In the genomic region with DNA sequence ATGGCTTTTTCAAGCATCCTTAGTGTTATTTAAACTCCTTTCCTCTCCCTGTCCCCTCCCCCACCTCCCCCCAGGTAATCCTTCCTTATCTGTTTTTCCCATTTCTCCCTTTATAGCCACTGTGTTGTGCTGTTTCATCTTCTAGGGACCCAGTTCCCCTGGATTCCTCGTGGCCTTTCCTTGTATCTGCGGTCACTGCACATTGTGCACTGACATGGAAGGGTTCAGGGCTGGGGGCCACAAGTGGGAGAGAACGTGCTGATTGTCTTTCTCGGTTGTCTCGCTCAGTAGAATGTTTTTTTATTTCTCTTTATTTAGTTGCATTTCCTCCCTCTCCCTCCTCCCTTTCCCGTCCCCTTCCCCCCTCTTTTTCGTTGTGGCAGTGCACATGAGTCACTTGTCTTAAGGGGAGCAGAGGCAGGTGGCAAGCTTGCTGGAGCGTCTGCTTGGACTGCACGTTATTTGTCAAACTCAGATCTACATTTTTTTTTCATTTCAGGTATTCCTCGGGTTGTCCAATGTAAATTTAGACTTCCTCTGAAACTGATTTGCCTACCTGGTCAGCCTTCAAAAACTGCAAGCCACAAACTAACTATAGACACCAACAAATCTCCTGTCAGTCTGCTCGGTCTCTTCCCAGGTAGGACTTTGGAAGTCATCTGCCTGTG, we compare ENCODE assay signal across 22 mouse cellular contexts.
DNase-seq lines count a peak whose midpoint lies in the region; ATAC-seq and TF ChIP-seq lines count a peak whose summit lies in the region.
"Had no signal": no experiment of that assay in that cellular context is flagged by ENCODE, and none has a peak within 500 bp of the region (broad histone marks: within the 10 kb centered on the region; RNA-seq: fewer than 3 reads in every experiment).

No protein-coding gene starts in this region.

- no peak for TF ChIP-seq CTCF in CH12.LX (conservative IDR thresholded peaks at IDR 0.05 in 1 of 2, IDR thresholded peaks at IDR 0.05 in 1 of 2; ENCODE audit: low read depth in 2 of 2, low read length in 2 of 2)

- WGBS in heart, embryonic 10.5 days: 72% methylated on average over 11 of the region's 11 CpGs

- no peak overlapping the region for H3K27ac ChIP-seq in CH12.LX (ENCODE audit: insufficient read depth, low read depth)
- H3K27ac ChIP-seq in heart, embryonic 10.5 days: no peak overlapping the region
- H3K27ac ChIP-seq: embryonic facial prominence, embryonic 12.5 days; forebrain, embryonic 15.5 days; heart, embryonic 15.5 days; hindbrain, embryonic 10.5 days; hindbrain, embryonic 14.5 days had no signal

- peak; percentile 12 to 34 for DNase-seq in spleen, postnatal 36 days (ENCODE audit: low spot score in 2 of 2)
- no peak for DNase-seq in spleen, adult 18-20 months
- DNase-seq in CH12.LX (ENCODE audit: extremely low read depth): peak; percentile 54
- peak; percentile 50 for DNase-seq in naive thymus-derived CD4-positive, alpha-beta T cell, adult 2 months (ENCODE audit: low read depth)
- peak; percentile 39 for DNase-seq in splenic B cell, adult 2 months (ENCODE audit: low read depth, low spot score)
- DNase-seq in heart, embryonic 10.5 days (ENCODE audit: low spot score): no peak
- DNase-seq: adrenal gland, adult 2 months; adrenal gland, postnatal 25 days; cerebellum, adult 2 months; cerebellum, postnatal 14 days; embryo, embryonic 11 days; gastrocnemius, postnatal 14 days; heart, postnatal 14 days had no signal

- in situ Hi-C loops in CH12.LX (cut with MboI; ENCODE audit: low pct_ligation_motif_present, low pct_unique_long_range_greater_than_20kb, low sequenced_read_pairs): no loop called here

- H3K4me2 ChIP-seq in CH12.LX (ENCODE audit: insufficient read depth, low read depth, poor library complexity, severe bottlenecking): peak overlapping the region; percentile 41
- H3K4me2 ChIP-seq: embryonic facial prominence, embryonic 12.5 days; forebrain, embryonic 15.5 days; heart, embryonic 15.5 days; hindbrain, embryonic 14.5 days had no signal

- H3K9me3 ChIP-seq in CH12.LX (replicated peaks; ENCODE audit: low read length): no peaks in the 10 kb centered on the region
- H3K9me3 ChIP-seq in heart, embryonic 10.5 days: no peaks in the 10 kb centered on the region
- H3K9me3 ChIP-seq: embryonic facial prominence, embryonic 12.5 days; forebrain, embryonic 15.5 days; heart, embryonic 15.5 days; hindbrain, embryonic 10.5 days had no signal

- TF ChIP-seq POLR2A in CH12.LX (IDR thresholded peaks at IDR 0.05; ENCODE audit: low read depth, low read length): no peak

- dilution Hi-C loops in CH12.LX (cut with MboI; ENCODE audit: extremely low pct_ligation_motif_present, extremely low pct_unique_long_range_greater_than_20kb, low sequenced_read_pairs): no loop called here

- no peak for ATAC-seq in inflammation-experienced regulatory T-cells, adult 6 months
- ATAC-seq in frontal cortex, adult (ENCODE audit: low TSS enrichment): no peak
- ATAC-seq: forebrain, embryonic 15.5 days; intestine, embryonic 16.5 days; Patski had no signal

- TF ChIP-seq RAD21 in CH12.LX (IDR thresholded peaks at IDR 0.05; ENCODE audit: low read depth, low read length): no peak

- no peak overlapping the region for H3K4me3 ChIP-seq in CH12.LX (replicated peaks in 1 of 3; ENCODE audit: low read depth in 2 of 3, low read length in 2 of 3, poor library complexity in 1 of 3)
- H3K4me3 ChIP-seq in heart, embryonic 10.5 days: no peak overlapping the region
- H3K4me3 ChIP-seq: embryonic facial prominence, embryonic 12.5 days; forebrain, embryonic 15.5 days; heart, embryonic 15.5 days; hindbrain, embryonic 10.5 days had no signal

- H3K36me3 ChIP-seq in CH12.LX (replicated peaks in 1 of 2; ENCODE audit: control insufficient read depth in 1 of 2, insufficient read depth in 1 of 2, low read length in 1 of 2): no peaks in the 10 kb centered on the region
- no peaks in the 10 kb centered on the region for H3K36me3 ChIP-seq in splenic B cell, adult 2 months (ENCODE audit: control insufficient read depth, insufficient read depth, low read length, poor library complexity, severe bottlenecking)
- no peaks in the 10 kb centered on the region for H3K36me3 ChIP-seq in heart, embryonic 10.5 days
- H3K36me3 ChIP-seq: embryonic facial prominence, embryonic 12.5 days; forebrain, embryonic 15.5 days; heart, embryonic 15.5 days had no signal

- no peaks in the 10 kb centered on the region for H3K27me3 ChIP-seq in CH12.LX (replicated peaks)
- no peaks in the 10 kb centered on the region for H3K27me3 ChIP-seq in splenic B cell, adult 2 months (ENCODE audit: control insufficient read depth, insufficient read depth, low read length, poor library complexity, severe bottlenecking)
- H3K27me3 ChIP-seq in heart, embryonic 10.5 days (ENCODE audit: insufficient read depth, poor library complexity, severe bottlenecking): no peaks in the 10 kb centered on the region
- H3K27me3 ChIP-seq: embryonic facial prominence, embryonic 12.5 days; forebrain, embryonic 15.5 days; heart, embryonic 15.5 days; Patski had no signal

- no peaks in the 10 kb centered on the region for H3K79me2 ChIP-seq in CH12.LX (replicated peaks; ENCODE audit: control insufficient read depth, extremely low read depth, insufficient read depth, poor library complexity, severe bottlenecking)

- H3K9ac ChIP-seq in CH12.LX (ENCODE audit: insufficient read depth, low read depth): no peak overlapping the region
- H3K9ac ChIP-seq: embryonic facial prominence, embryonic 12.5 days; forebrain, embryonic 15.5 days; heart, embryonic 15.5 days; hindbrain, embryonic 14.5 days had no signal

- H3K4me1 ChIP-seq in CH12.LX (ENCODE audit: control insufficient read depth in 1 of 2, insufficient read depth in 2 of 2): peaks cover 7 to 31% of the 10 kb centered on the region in 2 experiments; a peak in 3 of 4 replicates
- H3K4me1 ChIP-seq in heart, embryonic 10.5 days: no peaks in the 10 kb centered on the region
- H3K4me1 ChIP-seq: embryonic facial prominence, embryonic 12.5 days; forebrain, embryonic 15.5 days; heart, embryonic 15.5 days; hindbrain, embryonic 10.5 days had no signal

- TF ChIP-seq EP300 in CH12.LX (IDR thresholded peaks at IDR 0.05; ENCODE audit: low read length): peak; percentile 63

TF ChIP-seq in CH12.LX, 34 proteins besides CTCF, POLR2A, EP300 and RAD21:
- TF ChIP-seq IRF4 (IDR thresholded peaks at IDR 0.05; ENCODE audit: low read depth, low read length) (peak; percentile 66), JUND (conservative IDR thresholded peaks at IDR 0.05; ENCODE audit: low read depth, low read length) (no peak; the same call in 1 of the 2 replicates), KAT2A (IDR thresholded peaks at IDR 0.05; ENCODE audit: insufficient replicate concordance, low read length) (no peak), USF2 (conservative IDR thresholded peaks at IDR 0.05; ENCODE audit: low read depth, low read length) (no peak), MAFK (IDR thresholded peaks at IDR 0.05; ENCODE audit: insufficient replicate concordance, low read length) (0 out of 2 replicates have a peak, but pooled peaks have one; percentile 15), ZNF384 (IDR thresholded peaks at IDR 0.05; ENCODE audit: low read depth, low read length) (peak; percentile 91), TCF12 (IDR thresholded peaks at IDR 0.05; ENCODE audit: low read depth, low read length) (peak; percentile 70; the same call in 1 of the 2 replicates), NRF1 (IDR thresholded peaks at IDR 0.05; ENCODE audit: low read depth, low read length) (no peak), CHD2 (IDR thresholded peaks at IDR 0.05; ENCODE audit: low read length) (peak; percentile 75), MAZ (IDR thresholded peaks at IDR 0.05; ENCODE audit: low read depth, low read length) (0 out of 2 replicates have a peak, but pooled peaks have one; percentile 60), GABPA (IDR thresholded peaks at IDR 0.05; ENCODE audit: insufficient replicate concordance, low read depth, low read length) (no peak), CHD1 (IDR thresholded peaks at IDR 0.05; ENCODE audit: low read depth, low read length) (no peak), MYC (IDR thresholded peaks at IDR 0.05; ENCODE audit: low read depth, low read length) (peak; percentile 46; the same call in 1 of the 2 replicates), NELFE (IDR thresholded peaks at IDR 0.05; ENCODE audit: low read depth, low read length) (no peak), SIN3A (IDR thresholded peaks at IDR 0.05; ENCODE audit: low read length) (peak; percentile 22; the same call in 1 of the 2 replicates), JUN (IDR thresholded peaks at IDR 0.05; ENCODE audit: insufficient read depth, low read depth, low read length) (no peak), MEF2A (IDR thresholded peaks at IDR 0.05; ENCODE audit: borderline replicate concordance, low read depth, low read length) (peak; percentile 89; the same call in 1 of the 2 replicates), BHLHE40 (IDR thresholded peaks at IDR 0.05; ENCODE audit: low read depth, low read length) (peak; percentile 92), ETS1 (conservative IDR thresholded peaks at IDR 0.05; ENCODE audit: low read depth, low read length) (peak; percentile 78)
TF ChIP-seq in CH12.LX: peak in this region for 11.

Comparison
In these comparisons a context has a peak if more than half of its experiments do, and no peak if none do; other contexts are left out.
1. DNase-seq: peak in spleen, postnatal 36 days (2 of 2), CH12.LX (single experiment), naive thymus-derived CD4-positive, alpha-beta T cell, adult 2 months (single experiment) and splenic B cell, adult 2 months (single experiment); none in spleen, adult 18-20 months (0 of 2) and heart, embryonic 10.5 days (single experiment).